8 mouse cellular contexts compared by ENCODE assay signal in genomic region chr16:37777796-37778475, GRCm38 (mm10). TPM values are rescaled to one million over a fixed set of nuclear protein-coding genes. Genes with fewer than 3 reads are reported as not detected.
DNase-seq lines count a peak whose midpoint lies in the region; ATAC-seq lines count a peak whose summit lies in the region.

No protein-coding gene starts in this region.

- 0 out of 2 replicates have a peak, but pooled peaks cover 6% of the 10 kb centered on the region for H3K36me3 ChIP-seq in lung, embryonic 15.5 days
- H3K36me3 ChIP-seq in forebrain, embryonic 15.5 days: no peaks in the 10 kb centered on the region
- H3K36me3 ChIP-seq in liver, embryonic 11.5 days (ENCODE audit: control insufficient read depth, insufficient read depth, low read length): no peaks in the 10 kb centered on the region; the same call in 1 of the 2 replicates
- H3K36me3 ChIP-seq in stomach, embryonic 16.5 days (ENCODE audit: control insufficient read depth, insufficient read depth, low read length): peaks cover 8% of the 10 kb centered on the region; the same call in 1 of the 2 replicates

- H3K9me3 ChIP-seq in lung, embryonic 15.5 days: no peaks in the 10 kb centered on the region
- H3K9me3 ChIP-seq in forebrain, embryonic 15.5 days: no peaks in the 10 kb centered on the region
- no peaks in the 10 kb centered on the region for H3K9me3 ChIP-seq in liver, embryonic 11.5 days (ENCODE audit: control insufficient read depth, low read length)
- no peaks in the 10 kb centered on the region for H3K9me3 ChIP-seq in stomach, embryonic 16.5 days (replicated peaks; ENCODE audit: control insufficient read depth, low read length)

- H3K27me3 ChIP-seq in lung, embryonic 15.5 days: 0 out of 2 replicates have a peak, but pooled peaks cover 5% of the 10 kb centered on the region
- H3K27me3 ChIP-seq in forebrain, embryonic 15.5 days: no peaks in the 10 kb centered on the region
- peaks cover 11% of the 10 kb centered on the region; the same call in 1 of the 2 replicates for H3K27me3 ChIP-seq in liver, embryonic 11.5 days (replicated peaks; ENCODE audit: control insufficient read depth, insufficient read depth, low read length)
- no peaks in the 10 kb centered on the region for H3K27me3 ChIP-seq in stomach, embryonic 16.5 days (ENCODE audit: control insufficient read depth, insufficient read depth, low read length)

- intact Hi-C loops in gastrocnemius, postnatal 14 days (cut with DNase I; ENCODE audit: low total_unique reads): no loop called here

- no peak for ATAC-seq in lung, embryonic 15.5 days (ENCODE audit: borderline replicate concordance, extremely low read depth, low FRiP score, low TSS enrichment)
- ATAC-seq in forebrain, embryonic 15.5 days (replicated peaks): no peak
- no peak for ATAC-seq in liver, embryonic 11.5 days (replicated peaks; ENCODE audit: low FRiP score)
- ATAC-seq in stomach, embryonic 16.5 days (ENCODE audit: insufficient read depth, low FRiP score): peak; percentile 39; the same call in 1 of the 2 replicates

- DNase-seq in lung, postnatal 4 days: no peak
- no peak for DNase-seq in liver, embryonic 11.5 days (ENCODE audit: low spot score)
- no peak for DNase-seq in left cerebral cortex, adult 9 months (ENCODE audit: low spot score in 2 of 2)
- no peak for DNase-seq in gastrocnemius, postnatal 14 days
- no peak for DNase-seq in ovary, postnatal 14 days (ENCODE audit: low spot score)

- H3K4me3 ChIP-seq in lung, embryonic 15.5 days: peak overlapping the region; percentile 90
- peak overlapping the region; percentile 89 for H3K4me3 ChIP-seq in forebrain, embryonic 15.5 days
- H3K4me3 ChIP-seq in liver, embryonic 11.5 days (ENCODE audit: low read depth, low read length): peak overlapping the region; percentile 67
- H3K4me3 ChIP-seq in stomach, embryonic 16.5 days (replicated peaks; ENCODE audit: low read length): peak overlapping the region; percentile 91

- H3K4me1 ChIP-seq in lung, embryonic 15.5 days: peaks cover 39% of the 10 kb centered on the region
- peaks cover 25% of the 10 kb centered on the region for H3K4me1 ChIP-seq in forebrain, embryonic 15.5 days
- no peaks in the 10 kb centered on the region; the same call in none of the 2 replicates for H3K4me1 ChIP-seq in liver, embryonic 11.5 days (replicated peaks; ENCODE audit: control insufficient read depth, insufficient read depth, low read length)
- peaks cover 24% of the 10 kb centered on the region for H3K4me1 ChIP-seq in stomach, embryonic 16.5 days (ENCODE audit: control insufficient read depth, insufficient read depth, low read length)

- 10% methylated on average over 4 of the region's 4 CpGs for WGBS in lung, embryonic 15.5 days
- WGBS in forebrain, embryonic 15.5 days: 5% methylated on average over 4 of the region's 4 CpGs
- WGBS in liver, embryonic 11.5 days: 30% methylated on average over 4 of the region's 4 CpGs
- 10% methylated on average over 4 of the region's 4 CpGs for WGBS in stomach, embryonic 16.5 days

- peak overlapping the region; percentile 95 for H3K27ac ChIP-seq in lung, embryonic 15.5 days
- peak overlapping the region; percentile 46; the same call in 1 of the 2 replicates for H3K27ac ChIP-seq in forebrain, embryonic 15.5 days (replicated peaks)
- no peak overlapping the region for H3K27ac ChIP-seq in liver, embryonic 11.5 days (ENCODE audit: low read depth, low read length)
- peak overlapping the region; percentile 90 for H3K27ac ChIP-seq in stomach, embryonic 16.5 days (ENCODE audit: low read length)

- peak overlapping the region; percentile 98 for H3K9ac ChIP-seq in lung, embryonic 15.5 days
- 0 out of 2 replicates have a peak overlapping the region, but pooled peaks have one; percentile 13 for H3K9ac ChIP-seq in forebrain, embryonic 15.5 days (replicated peaks)
- H3K9ac ChIP-seq in liver, embryonic 11.5 days (ENCODE audit: low read depth, low read length): peak overlapping the region; percentile 48; the same call in 1 of the 2 replicates
- peak overlapping the region; percentile 92 for H3K9ac ChIP-seq in stomach, embryonic 16.5 days (ENCODE audit: low read length)

- peak overlapping the region; percentile 66 for H3K4me2 ChIP-seq in lung, embryonic 15.5 days
- peak overlapping the region; percentile 98 for H3K4me2 ChIP-seq in forebrain, embryonic 15.5 days (replicated peaks)
- peak overlapping the region; percentile 84 for H3K4me2 ChIP-seq in liver, embryonic 11.5 days
- H3K4me2 ChIP-seq in stomach, embryonic 16.5 days (ENCODE audit: low read depth, low read length): peak overlapping the region; percentile 62

RNA-seq across cellular contexts. Expression of gene Fstl1, which starts 1.3 kb away (rescaled TPM):
- 520 and 550 TPM in 2 replicates for polyA plus RNA-seq in lung, embryonic 15.5 days (2015; fragmentation: Nextera tagmentation; extraction: Ambion mirVana)
- polyA plus RNA-seq in forebrain, embryonic 15.5 days (2015; fragmentation: Nextera tagmentation; extraction: Ambion mirVana): 80.6 and 82.9 TPM in 2 replicates
- 107 and 118 TPM in 2 replicates for polyA plus RNA-seq in liver, embryonic 11.5 days (2014; fragmentation: Nextera tagmentation; extraction: Ambion mirVana)
- 417 and 440 TPM in 2 replicates for polyA plus RNA-seq in stomach, embryonic 16.5 days (2015; fragmentation: Nextera tagmentation; extraction: Ambion mirVana)
- total RNA-seq in gastrocnemius, postnatal 14 days (2021): 100 to 1,000 TPM; 209 to 290 TPM

Comparison
In these comparisons a context has a peak if more than half of its experiments do, and no peak if none do; other contexts are left out.
1. H3K9ac ChIP-seq: peak in every context shown above with its lines; median percentile 98 in lung, embryonic 15.5 days; 92 in stomach, embryonic 16.5 days; 48 in liver, embryonic 11.5 days; 13 in forebrain, embryonic 15.5 days.